Mouse (Mus musculus): ENCODE results near the gene Amn1. TPM values are rescaled to one million over a fixed set of nuclear protein-coding genes. Genes with fewer than 3 reads are reported as not detected.

The Amn1 gene
- polyA plus RNA-seq, 1 experiment from 2014 or later, result 20.5 TPM

DNA sequence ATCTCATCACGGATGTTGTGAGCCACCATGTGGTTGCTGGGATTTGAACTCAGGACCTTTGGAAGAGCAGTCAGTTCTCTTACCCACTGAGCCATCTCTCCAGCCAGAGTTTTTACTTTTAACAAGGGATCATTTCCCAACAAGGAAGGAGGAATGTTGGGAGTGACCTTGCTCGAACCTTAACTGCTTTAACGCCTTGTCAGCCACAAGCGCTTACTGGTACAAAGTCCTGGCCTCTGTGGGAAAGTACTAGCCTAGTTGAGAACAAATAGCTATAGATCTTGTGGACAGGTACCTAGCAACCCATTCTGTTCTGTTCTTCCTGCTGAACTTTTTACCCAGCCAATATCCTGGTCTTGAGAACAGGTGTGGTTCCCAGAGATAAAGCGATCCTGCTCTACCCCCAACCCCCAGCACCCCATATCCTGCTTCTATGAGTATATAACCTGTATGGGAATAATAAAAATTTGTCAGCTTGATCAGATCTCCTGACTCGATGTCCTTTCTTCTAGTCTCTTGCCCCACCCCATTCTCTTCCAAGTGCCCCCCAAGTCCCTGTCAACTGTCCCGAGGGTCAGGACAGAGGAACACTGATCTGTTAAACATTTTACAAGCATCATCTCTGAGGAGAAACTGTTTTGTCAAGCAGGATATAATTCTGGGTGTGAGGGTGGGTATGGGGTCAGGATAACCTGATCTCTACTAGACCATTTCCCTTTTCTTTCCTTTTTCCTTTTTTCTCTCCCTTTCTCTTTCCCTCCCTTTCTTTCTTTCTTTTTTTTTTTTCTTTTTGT is 39.9 kb downstream of the Amn1 start:
- H3K9ac ChIP-seq (ENCODE audit: low read depth, low read length), result no peak overlapping the region
- no peaks in the 10 kb centered on the region for H3K27me3 ChIP-seq (replicated peaks; ENCODE audit: control insufficient read depth, insufficient read depth, low read length)
- no peaks in the 10 kb centered on the region for H3K36me3 ChIP-seq (ENCODE audit: control insufficient read depth, insufficient read depth)
- no peak overlapping the region for H3K4me3 ChIP-seq (ENCODE audit: low read depth, low read length)
- H3K4me2 ChIP-seq (replicated peaks; ENCODE audit: low read depth), result no peak overlapping the region
- peak; percentile 23; the same call in 1 of the 2 replicates for TF ChIP-seq CTCF (IDR thresholded peaks at IDR 0.05; ENCODE audit: low read depth)
- ATAC-seq, result peak; percentile 96
- no peaks in the 10 kb centered on the region for H3K9me3 ChIP-seq (ENCODE audit: control insufficient read depth)
- peak overlapping the region; percentile 81 for H3K27ac ChIP-seq (ENCODE audit: low read depth, low read length)
- H3K4me1 ChIP-seq (replicated peaks; ENCODE audit: control insufficient read depth, insufficient read depth, low read length), result no peaks in the 10 kb centered on the region
- WGBS, result 27% methylated on average over 7 of the region's 7 CpGs

DNA sequence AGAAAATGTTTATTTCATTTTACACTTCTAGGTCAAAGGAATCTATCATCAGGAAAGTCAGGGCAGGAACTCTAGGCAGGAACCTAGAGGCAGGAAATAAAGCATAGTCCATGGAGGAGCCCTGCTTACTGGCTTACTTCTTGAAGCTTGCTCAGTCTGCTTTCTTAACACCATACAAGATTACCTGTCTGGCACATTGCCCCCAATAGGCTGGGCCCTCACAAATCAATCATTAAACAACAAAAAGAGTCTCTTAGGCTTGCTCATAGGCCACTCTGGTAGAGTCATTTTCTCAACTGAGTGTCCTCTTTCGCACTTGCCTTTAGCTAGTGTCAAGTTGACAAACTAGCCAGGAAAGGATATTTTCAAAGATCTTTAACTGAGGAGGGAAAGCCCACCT is 43.4 kb downstream of the Amn1 start:
- Histone ChIP-seq H3K9me3 (ENCODE audit: control insufficient read depth) (no peaks in the 10 kb centered on the region), H3K27ac (ENCODE audit: low read depth, low read length) (no peak overlapping the region), H3K27me3 (replicated peaks; ENCODE audit: control insufficient read depth, insufficient read depth, low read length) (no peaks in the 10 kb centered on the region), H3K36me3 (ENCODE audit: control insufficient read depth, insufficient read depth) (no peaks in the 10 kb centered on the region), H3K4me3 (ENCODE audit: low read depth, low read length) (no peak overlapping the region), H3K9ac (ENCODE audit: low read depth, low read length) (no peak overlapping the region), H3K4me1 (replicated peaks; ENCODE audit: control insufficient read depth, insufficient read depth, low read length) (no peaks in the 10 kb centered on the region), H3K4me2 (replicated peaks; ENCODE audit: low read depth) (no peak overlapping the region)
- WGBS, result 73% methylated on average over 1 of the region's 1 CpGs
- ATAC-seq, result no peak
- no peak for TF ChIP-seq CTCF (IDR thresholded peaks at IDR 0.05; ENCODE audit: low read depth)

DNA sequence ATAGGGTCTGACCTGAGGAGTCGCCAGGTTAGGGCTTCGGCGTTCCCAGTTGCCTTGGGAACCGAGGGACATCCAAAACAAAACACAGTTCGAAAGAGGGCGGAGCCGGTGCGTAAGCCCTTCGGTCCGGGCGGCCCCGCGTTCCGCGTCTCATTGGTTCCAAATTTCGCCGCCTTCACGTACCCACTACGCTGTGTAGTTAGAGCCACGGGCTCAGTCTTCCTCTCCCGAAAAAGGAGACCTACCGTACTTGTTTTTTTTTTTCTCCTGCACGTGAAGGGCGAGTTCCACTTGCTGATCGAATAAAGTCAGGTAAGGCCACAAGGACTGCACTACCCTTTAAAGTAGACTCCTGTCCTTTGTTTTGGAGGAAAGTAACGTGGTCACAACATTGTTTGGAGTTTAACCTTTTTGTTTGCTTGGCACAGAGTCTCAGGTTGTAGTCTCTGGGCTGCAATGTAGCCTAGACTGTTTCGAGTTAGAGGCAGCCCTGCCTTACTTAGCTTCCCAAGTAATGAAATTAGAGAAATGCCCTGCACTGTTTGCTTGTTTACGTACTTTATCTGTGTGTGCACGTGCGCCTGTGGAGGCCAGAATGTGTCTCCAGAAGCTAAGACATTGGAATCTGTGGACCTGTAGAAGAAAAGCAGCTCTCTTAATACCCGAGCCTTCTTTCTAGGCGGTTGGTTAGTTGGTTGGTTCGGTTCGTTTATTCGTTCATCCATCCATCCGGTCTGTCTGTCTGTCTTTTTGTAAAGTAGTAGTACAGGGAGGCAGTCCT is 46.9 kb downstream of the Amn1 start:
- no peaks in the 10 kb centered on the region for H3K27me3 ChIP-seq (replicated peaks; ENCODE audit: control insufficient read depth, insufficient read depth, low read length)
- 4% methylated on average over 36 of the region's 36 CpGs for WGBS
- H3K4me3 ChIP-seq (ENCODE audit: low read depth, low read length), result peak overlapping the region; percentile 48
- peak overlapping the region; percentile 27 for H3K9ac ChIP-seq (ENCODE audit: low read depth, low read length)
- peak; percentile 83 for ATAC-seq
- H3K4me2 ChIP-seq (replicated peaks; ENCODE audit: low read depth), result peak overlapping the region; percentile 61
- H3K36me3 ChIP-seq (ENCODE audit: control insufficient read depth, insufficient read depth), result no peaks in the 10 kb centered on the region
- H3K9me3 ChIP-seq (ENCODE audit: control insufficient read depth), result no peaks in the 10 kb centered on the region
- peak overlapping the region; percentile 22 for H3K27ac ChIP-seq (ENCODE audit: low read depth, low read length)
- no peak for TF ChIP-seq CTCF (IDR thresholded peaks at IDR 0.05; ENCODE audit: low read depth)
- H3K4me1 ChIP-seq (replicated peaks; ENCODE audit: control insufficient read depth, insufficient read depth, low read length), result no peaks in the 10 kb centered on the region

DNA sequence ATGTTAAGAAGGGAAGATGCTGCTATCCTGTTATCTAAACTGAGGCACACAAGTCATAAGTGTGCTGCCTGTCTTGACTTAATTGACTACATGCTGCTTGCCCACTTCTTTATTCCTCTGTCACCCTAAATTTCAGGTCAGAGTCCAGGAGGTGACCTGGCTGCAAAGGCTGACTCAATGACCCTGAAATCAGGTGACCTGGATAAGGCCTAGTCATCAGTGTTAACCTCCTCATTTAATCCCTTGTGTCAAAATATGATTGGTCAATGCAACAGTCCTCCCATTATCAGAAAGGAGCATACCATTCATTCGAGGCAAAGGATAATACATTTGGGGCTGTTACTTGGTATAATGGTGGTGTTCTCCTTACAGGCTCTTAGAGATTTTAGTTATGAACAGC is 49.0 kb downstream of the Amn1 start, which contains the start of gene Etfbkmt:
Etfbkmt (plus strand) TSS at position 379 of the 400 bp plus-strand sequence.
- Histone ChIP-seq H3K4me1 (replicated peaks; ENCODE audit: control insufficient read depth, insufficient read depth, low read length) (no peaks in the 10 kb centered on the region), H3K4me3 (ENCODE audit: low read depth, low read length) (no peak within 1 kb of the TSS), H3K4me2 (replicated peaks; ENCODE audit: low read depth) (no peak within 1 kb of the TSS), H3K27ac (ENCODE audit: low read depth, low read length) (no peak within 1 kb of the TSS), H3K9ac (ENCODE audit: low read depth, low read length) (no peak within 1 kb of the TSS), H3K9me3 (ENCODE audit: control insufficient read depth) (no peaks in the 10 kb centered on the region), H3K27me3 (replicated peaks; ENCODE audit: control insufficient read depth, insufficient read depth, low read length) (no peaks in the 10 kb centered on the region), H3K36me3 (ENCODE audit: control insufficient read depth, insufficient read depth) (no peaks in the 10 kb centered on the region)
- ATAC-seq, result no peak
- whole genome bisulfite sequencing, result 74% methylated on average over 1 of the region's 1 CpGs
- no peak for TF ChIP-seq CTCF (IDR thresholded peaks at IDR 0.05; ENCODE audit: low read depth)

DNA sequence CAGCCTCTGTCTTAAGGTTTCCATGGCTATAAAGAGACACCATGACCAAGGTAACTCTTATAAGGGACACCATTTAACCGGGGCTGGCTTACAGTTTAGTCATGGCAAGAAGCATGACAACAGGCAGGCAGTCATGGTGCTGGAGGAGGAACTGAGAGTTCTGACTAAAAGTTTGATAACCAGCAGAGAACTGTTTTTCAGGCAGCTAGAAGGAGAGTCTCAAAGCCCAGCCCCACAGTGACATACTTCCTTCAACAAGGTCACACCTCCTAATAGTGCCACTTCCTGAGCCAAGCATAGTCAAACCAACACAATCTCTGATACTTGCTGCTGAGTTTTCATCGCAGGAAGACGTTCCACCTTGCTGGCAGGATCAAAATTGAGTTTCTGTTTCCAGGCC is 49.5 kb downstream of the Amn1 start:
- H3K4me3 ChIP-seq (ENCODE audit: low read depth, low read length), result no peak overlapping the region
- no peaks in the 10 kb centered on the region for H3K27me3 ChIP-seq (replicated peaks; ENCODE audit: control insufficient read depth, insufficient read depth, low read length)
- ATAC-seq, result no peak
- no peaks in the 10 kb centered on the region for H3K36me3 ChIP-seq (ENCODE audit: control insufficient read depth, insufficient read depth)
- H3K4me2 ChIP-seq (replicated peaks; ENCODE audit: low read depth), result no peak overlapping the region
- 91% methylated on average over 3 of the region's 3 CpGs for WGBS
- TF ChIP-seq CTCF (IDR thresholded peaks at IDR 0.05; ENCODE audit: low read depth), result no peak
- no peaks in the 10 kb centered on the region for H3K9me3 ChIP-seq (ENCODE audit: control insufficient read depth)
- no peak overlapping the region for H3K9ac ChIP-seq (ENCODE audit: low read depth, low read length)
- H3K4me1 ChIP-seq (replicated peaks; ENCODE audit: control insufficient read depth, insufficient read depth, low read length), result no peaks in the 10 kb centered on the region
- no peak overlapping the region for H3K27ac ChIP-seq (ENCODE audit: low read depth, low read length)

DNA sequence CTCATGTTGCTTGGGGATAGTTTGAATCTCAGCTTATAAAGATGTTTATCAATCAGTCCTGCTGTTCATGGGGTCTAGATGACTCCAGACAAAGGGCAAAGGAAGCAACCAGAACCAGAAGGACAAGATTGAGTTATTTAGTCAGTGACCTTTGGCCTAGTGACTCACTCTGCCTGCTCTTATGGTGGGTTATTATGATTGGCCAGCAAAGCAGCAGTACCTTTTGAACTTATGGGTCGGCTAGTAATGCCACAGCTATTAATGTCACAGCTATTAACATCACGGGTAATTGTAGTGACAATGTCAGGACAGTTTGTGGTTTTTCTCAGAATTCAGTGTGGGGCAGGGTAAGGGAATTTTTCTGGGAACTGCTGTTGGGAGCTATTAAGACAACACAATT is 50.6 kb downstream of the Amn1 start:
- 32% methylated on average over 2 of the region's 2 CpGs for WGBS
- no peak overlapping the region for H3K4me3 ChIP-seq (ENCODE audit: low read depth, low read length)
- H3K4me2 ChIP-seq (replicated peaks; ENCODE audit: low read depth), result no peak overlapping the region
- no peaks in the 10 kb centered on the region for H3K4me1 ChIP-seq (replicated peaks; ENCODE audit: control insufficient read depth, insufficient read depth, low read length)
- H3K27me3 ChIP-seq (replicated peaks; ENCODE audit: control insufficient read depth, insufficient read depth, low read length), result no peaks in the 10 kb centered on the region
- TF ChIP-seq CTCF (IDR thresholded peaks at IDR 0.05; ENCODE audit: low read depth), result no peak
- H3K9ac ChIP-seq (ENCODE audit: low read depth, low read length), result no peak overlapping the region
- H3K9me3 ChIP-seq (ENCODE audit: control insufficient read depth), result no peaks in the 10 kb centered on the region
- H3K36me3 ChIP-seq (ENCODE audit: control insufficient read depth, insufficient read depth), result no peaks in the 10 kb centered on the region
- H3K27ac ChIP-seq (ENCODE audit: low read depth, low read length), result no peak overlapping the region
- peak; percentile 44; the same call in 1 of the 2 replicates for ATAC-seq

All from intestine, postnatal 0 days (tissue).